Mouse (Mus musculus): Measurements from ENCODE around the gene Gpr183.

Gene Gpr183

DNA sequence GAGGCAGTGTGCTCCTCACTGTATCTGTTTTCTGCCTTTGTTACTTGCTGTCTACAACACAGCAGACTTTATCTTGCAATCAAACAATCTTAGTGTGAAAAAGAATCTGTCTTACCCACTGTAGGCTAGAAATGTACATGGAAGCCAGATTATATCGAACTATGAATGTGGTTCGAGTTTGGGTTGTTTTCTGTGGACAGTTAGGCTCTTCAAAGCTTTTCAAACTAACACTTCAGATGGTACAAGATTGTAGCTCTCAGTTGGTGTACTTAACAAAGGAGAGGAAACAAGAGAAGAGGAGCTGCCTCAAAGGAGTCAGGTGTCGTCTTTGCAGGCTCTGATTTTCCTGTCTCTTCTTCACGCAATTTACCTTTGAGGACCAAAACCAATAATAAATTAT is 22.7 kb upstream of the Gpr183 start:
- DNase-seq (ENCODE audit: low spot score), result no peak

- no peak for DNase-seq (ENCODE audit: low spot score)
These were observed 22.3 kb upstream of the Gpr183 start for GRCm38 (mm10) chr14:121987287-121987686.

- no peak for DNase-seq (ENCODE audit: low spot score)
These were observed 21.0 kb upstream of the Gpr183 start for GRCm38 (mm10) chr14:121986028-121986427.

DNA sequence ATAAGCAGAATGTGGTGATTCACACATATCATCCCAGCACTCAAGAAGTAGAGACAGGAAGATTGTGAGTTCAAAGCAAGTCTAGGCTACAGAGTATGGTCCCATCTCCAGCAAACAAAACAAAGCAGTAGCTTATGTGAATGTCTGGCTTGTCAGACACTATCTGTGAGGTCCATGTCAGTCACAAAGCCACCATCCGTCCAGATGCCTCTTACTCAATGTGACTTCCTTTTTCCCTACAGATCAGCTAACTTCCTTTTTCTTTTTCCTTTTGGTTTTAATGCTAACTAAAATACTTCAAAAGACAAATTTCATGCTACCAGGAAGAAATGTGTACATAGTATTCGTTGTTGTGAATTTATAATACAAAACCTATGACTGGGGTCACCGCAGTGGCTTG is 20.5 kb upstream of the Gpr183 start:
- DNase-seq (ENCODE audit: low spot score), result no peak

- DNase-seq (ENCODE audit: low spot score), result no peak
These were observed 18.3 kb upstream of the Gpr183 start for GRCm38 (mm10) chr14:121983009-121983933.

- DNase-seq (ENCODE audit: low spot score), result no peak
These were observed 16.5 kb upstream of the Gpr183 start for GRCm38 (mm10) chr14:121981531-121981930.

- DNase-seq (ENCODE audit: low spot score), result no peak
These were observed 8.1 kb upstream of the Gpr183 start for GRCm38 (mm10) chr14:121973114-121973513.

DNA sequence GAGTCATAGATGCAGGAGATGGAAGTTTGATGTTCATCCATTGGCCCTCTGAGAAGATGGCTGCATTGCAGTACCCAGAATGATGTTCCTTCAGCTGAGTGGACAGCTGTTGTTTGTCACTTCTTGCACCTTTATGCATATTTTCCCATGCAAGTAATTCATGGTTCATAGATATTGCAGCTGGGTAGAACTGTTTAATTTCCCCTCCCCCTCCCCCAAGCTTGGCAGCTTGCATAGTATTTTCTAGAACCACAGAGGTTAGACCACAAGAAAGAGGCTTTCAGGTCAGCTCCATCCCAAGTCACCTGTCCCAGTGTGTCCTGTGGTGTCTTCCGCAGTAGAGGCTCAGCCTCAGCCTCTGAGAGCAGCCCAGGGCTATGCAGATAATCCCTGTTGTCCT is 5.4 kb upstream of the Gpr183 start:
- no peak for DNase-seq (ENCODE audit: low spot score)

DNA sequence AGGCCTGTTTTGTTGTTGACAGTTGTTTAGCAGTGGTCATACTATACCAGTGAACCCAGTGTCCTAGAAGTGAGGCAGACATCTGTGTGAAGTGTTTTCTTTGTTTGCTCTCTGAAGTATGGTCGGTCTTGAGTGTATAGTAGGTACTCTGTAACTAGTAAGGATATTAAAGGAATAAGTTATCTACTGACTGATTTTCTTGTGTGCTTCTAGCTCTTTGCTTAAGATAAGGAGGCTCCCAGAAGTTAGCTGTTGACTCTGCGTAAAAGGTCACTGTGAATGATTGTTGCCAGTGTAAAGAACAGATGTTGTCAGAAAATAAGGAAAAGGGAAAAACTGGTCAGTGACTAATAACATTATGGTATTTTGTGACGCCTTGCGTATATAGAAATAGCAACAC is 2.1 kb upstream of the Gpr183 start:
- no peak for DNase-seq (ENCODE audit: low spot score)

DNA sequence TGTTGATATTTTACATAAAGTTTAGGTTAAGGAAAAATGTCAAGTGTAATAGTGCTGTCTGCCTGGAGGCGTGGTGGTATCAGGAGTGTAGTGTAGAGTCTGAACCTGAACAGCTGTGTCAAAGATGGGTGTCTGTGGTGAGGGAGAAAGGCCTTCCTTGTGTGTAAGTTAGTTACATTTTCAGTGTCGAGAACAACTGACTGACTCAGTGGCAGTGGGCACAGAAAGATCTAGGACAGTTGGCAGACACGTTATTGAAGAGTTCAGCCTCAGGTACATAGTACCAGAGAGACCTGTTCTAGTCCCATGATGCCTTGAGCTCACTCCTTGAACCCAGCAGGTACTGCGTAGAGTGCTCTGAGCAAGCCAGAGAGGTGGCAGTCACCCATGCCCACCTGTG is 466 bp upstream of the Gpr183 start:
- no peak for DNase-seq (ENCODE audit: low spot score)

GRCm38 (mm10) chr14:121963942-121964335 is 1.1 kb downstream of the Gpr183 start:
- no peak for DNase-seq (ENCODE audit: low spot score)

DNA sequence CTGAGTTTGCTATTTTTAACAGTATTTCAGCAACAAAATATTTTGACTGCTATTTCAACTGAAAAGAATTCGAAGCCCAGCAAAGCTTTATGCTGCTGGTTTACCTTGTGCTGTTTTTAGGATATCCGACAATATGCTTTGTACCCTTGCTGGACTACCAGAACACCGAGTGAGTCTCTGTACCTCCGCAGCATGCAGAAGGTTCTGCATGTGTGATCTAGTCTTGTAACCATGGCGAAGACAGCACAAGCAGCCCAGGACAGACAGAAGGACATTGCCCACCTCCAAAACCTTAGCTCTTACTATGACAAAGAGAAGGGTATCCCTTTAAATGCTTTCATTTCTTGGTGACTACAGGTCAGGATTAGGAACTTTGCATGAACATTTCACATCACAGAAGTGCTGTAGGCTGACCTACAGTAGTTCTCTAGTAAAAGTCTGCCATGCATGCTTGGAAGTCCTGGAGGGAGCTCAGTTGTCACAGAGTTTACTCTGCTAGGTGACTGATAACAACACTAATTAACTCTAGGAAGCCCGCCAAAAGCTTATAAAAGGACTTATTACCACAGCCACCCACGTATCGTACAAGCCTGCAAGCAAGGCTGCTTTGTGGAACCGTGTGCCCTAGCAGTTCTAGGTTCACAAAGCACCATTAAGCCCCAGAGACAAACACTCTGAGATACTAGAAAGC is 1.6 kb downstream of the Gpr183 start:
- DNase-seq (ENCODE audit: low spot score), result no peak

DNA sequence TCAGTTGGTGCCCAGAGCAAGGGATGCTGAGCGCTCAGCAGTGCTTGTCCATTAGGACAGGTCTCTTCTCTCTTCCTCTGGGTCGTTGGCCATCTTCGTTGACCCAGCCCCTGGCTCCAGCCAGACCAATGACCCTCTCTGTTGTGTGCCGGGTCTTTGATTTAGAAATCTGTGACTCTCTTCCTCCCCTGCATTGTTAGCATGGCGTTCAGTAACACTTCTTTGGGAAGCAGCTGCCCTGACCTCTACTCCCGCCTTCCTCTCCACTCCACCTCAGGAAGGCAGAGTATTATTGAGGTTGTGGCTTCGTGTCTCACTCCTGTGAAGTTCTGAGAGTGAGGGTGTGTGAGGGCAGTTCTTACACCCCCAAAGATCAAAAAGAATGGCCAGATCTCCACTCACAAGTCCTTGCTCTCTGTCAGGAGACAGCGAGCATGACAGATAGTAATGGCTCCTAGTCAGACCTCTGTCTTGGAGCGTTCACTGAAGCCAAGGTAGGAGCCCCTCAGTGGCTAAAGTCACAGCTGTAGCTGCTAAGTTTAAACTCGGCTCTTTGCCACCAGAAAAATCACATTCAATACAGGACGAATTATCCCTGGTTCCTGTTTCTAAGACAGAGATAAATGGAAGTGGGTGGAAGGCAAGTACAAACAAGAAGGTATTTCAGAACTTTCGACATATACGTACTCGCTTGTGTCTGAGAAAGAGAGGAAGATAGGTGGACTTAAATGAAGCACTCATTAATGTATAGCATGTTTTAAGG is 2.7 kb downstream of the Gpr183 start:
- DNase-seq (ENCODE audit: low spot score), result no peak

- no peak for DNase-seq (ENCODE audit: low spot score)
These were observed 3.4 kb downstream of the Gpr183 start for GRCm38 (mm10) chr14:121961496-121962127.

GRCm38 (mm10) chr14:121960997-121961396 is 4.0 kb downstream of the Gpr183 start:
- DNase-seq (ENCODE audit: low spot score), result no peak

DNA sequence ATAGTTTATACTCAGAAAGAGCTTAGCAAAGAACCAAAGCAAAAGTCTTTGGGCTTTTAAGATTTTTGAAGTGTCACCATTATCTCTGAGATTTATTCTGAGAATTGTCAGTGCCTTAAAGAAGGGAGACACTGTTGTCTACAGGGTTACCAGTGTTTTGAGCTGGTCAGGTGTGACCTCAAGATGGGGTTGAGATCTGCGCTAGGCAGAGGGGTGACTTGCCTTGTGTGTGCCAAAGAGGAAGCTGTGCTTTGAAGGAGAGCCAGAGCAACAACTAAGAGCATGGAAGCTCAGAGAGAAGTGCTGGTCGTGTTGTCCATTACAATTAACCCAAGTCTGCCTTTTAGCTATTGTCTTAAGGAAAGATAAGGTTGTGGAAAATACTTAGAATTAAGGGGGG is 4.5 kb downstream of the Gpr183 start:
- no peak for DNase-seq (ENCODE audit: low spot score)

DNA sequence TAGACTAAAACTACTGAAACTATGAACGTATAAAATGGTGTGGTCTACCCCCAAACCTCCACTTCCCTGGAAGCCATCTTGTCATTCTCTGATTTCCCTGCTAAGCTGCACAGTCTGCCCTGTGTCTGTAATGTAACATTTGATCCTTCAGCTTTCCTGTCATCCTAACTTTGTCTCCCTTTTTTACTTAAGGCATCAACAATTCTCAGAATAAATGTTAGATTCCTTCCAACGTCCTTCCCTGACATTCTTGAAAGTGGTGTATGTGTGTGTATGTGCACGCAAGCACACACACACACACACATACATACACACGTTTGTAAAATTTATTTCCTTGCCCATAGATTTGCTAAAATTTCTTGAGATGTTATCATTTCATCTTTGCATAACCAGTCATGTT is 5.0 kb downstream of the Gpr183 start:
- no peak for DNase-seq (ENCODE audit: low spot score)

GRCm38 (mm10) chr14:121959538-121959980 is 5.4 kb downstream of the Gpr183 start:
- no peak for DNase-seq (ENCODE audit: low spot score)

- no peak for DNase-seq (ENCODE audit: low spot score)
These were observed 6.1 kb downstream of the Gpr183 start for GRCm38 (mm10) chr14:121958751-121959537.

- DNase-seq (ENCODE audit: low spot score), result no peak
These were observed 6.8 kb downstream of the Gpr183 start for GRCm38 (mm10) chr14:121958041-121958750.

Data from urinary bladder, postnatal 10 days (tissue).